Mouse (Mus musculus): ENCODE results near the gene Tet2. TPM values are rescaled to one million over a fixed set of nuclear protein-coding genes. Genes with fewer than 3 reads are reported as not detected.

Gene Tet2
- polyA plus RNA-seq, 1 experiment from 2014 or later, result 4.3 TPM

GRCm38 (mm10) chr3:133468883-133469282 lies 76.1 kb downstream of the Tet2 start:
- Histone ChIP-seq H3K27me3 (ENCODE audit: insufficient read depth, low read length) (no peaks in the 10 kb centered on the region), H3K4me3 (ENCODE audit: low read depth, low read length) (no peak overlapping the region), H3K27ac (ENCODE audit: low read depth) (no peak overlapping the region), H3K4me2 (ENCODE audit: low read depth, low read length) (no peak overlapping the region), H3K9ac (replicated peaks) (no peak overlapping the region), H3K9me3 (ENCODE audit: low read length) (no peaks in the 10 kb centered on the region), H3K36me3 (replicated peaks; ENCODE audit: insufficient read depth, low read length) (peaks cover 60% of the 10 kb centered on the region), H3K4me1 (ENCODE audit: insufficient read depth) (no peaks in the 10 kb centered on the region)
- TF ChIP-seq CTCF (IDR thresholded peaks at IDR 0.05; ENCODE audit: low read depth), result no peak
- TF ChIP-seq EP300 (IDR thresholded peaks at IDR 0.05; ENCODE audit: low read depth), result no peak
- no peak for DNase-seq
- no peak for ATAC-seq
- 86% methylated on average over 7 of the region's 7 CpGs for WGBS (ENCODE audit: insufficient replicate concordance)

- H3K4me3 ChIP-seq (ENCODE audit: low read depth, low read length), result no peak overlapping the region
- TF ChIP-seq EP300 (IDR thresholded peaks at IDR 0.05; ENCODE audit: low read depth) (no peak), CTCF (IDR thresholded peaks at IDR 0.05; ENCODE audit: low read depth) (no peak)
- no peak for DNase-seq
- no peaks in the 10 kb centered on the region for H3K4me1 ChIP-seq (ENCODE audit: insufficient read depth)
- peaks cover 29% of the 10 kb centered on the region for H3K36me3 ChIP-seq (replicated peaks; ENCODE audit: insufficient read depth, low read length)
- H3K27me3 ChIP-seq (ENCODE audit: insufficient read depth, low read length), result no peaks in the 10 kb centered on the region
- 63% methylated on average over 3 of the region's 3 CpGs for WGBS (ENCODE audit: insufficient replicate concordance)
- no peak overlapping the region for H3K27ac ChIP-seq (ENCODE audit: low read depth)
- ATAC-seq, result no peak
- H3K9me3 ChIP-seq (ENCODE audit: low read length), result no peaks in the 10 kb centered on the region
- no peak overlapping the region for H3K4me2 ChIP-seq (ENCODE audit: low read depth, low read length)
- no peak overlapping the region for H3K9ac ChIP-seq (replicated peaks)
Observed at GRCm38 (mm10) chr3:133463233-133463632, 81.7 kb downstream of the Tet2 start.

GRCm38 (mm10) chr3:133462485-133462884 lies 82.5 kb downstream of the Tet2 start:
- Histone ChIP-seq H3K9me3 (ENCODE audit: low read length) (no peaks in the 10 kb centered on the region), H3K9ac (replicated peaks) (no peak overlapping the region), H3K27ac (ENCODE audit: low read depth) (no peak overlapping the region), H3K4me3 (ENCODE audit: low read depth, low read length) (no peak overlapping the region), H3K27me3 (ENCODE audit: insufficient read depth, low read length) (no peaks in the 10 kb centered on the region), H3K36me3 (replicated peaks; ENCODE audit: insufficient read depth, low read length) (peaks cover 22% of the 10 kb centered on the region), H3K4me2 (ENCODE audit: low read depth, low read length) (no peak overlapping the region), H3K4me1 (ENCODE audit: insufficient read depth) (no peaks in the 10 kb centered on the region)
- TF ChIP-seq EP300 (IDR thresholded peaks at IDR 0.05; ENCODE audit: low read depth), result no peak
- TF ChIP-seq CTCF (IDR thresholded peaks at IDR 0.05; ENCODE audit: low read depth), result no peak
- WGBS (ENCODE audit: insufficient replicate concordance), result 85% methylated on average over 6 of the region's 6 CpGs
- DNase-seq (no peak), ATAC-seq (no peak)

- no peaks in the 10 kb centered on the region for H3K9me3 ChIP-seq (ENCODE audit: low read length)
- H3K9ac ChIP-seq (replicated peaks), result no peak overlapping the region
- ATAC-seq (no peak), DNase-seq (no peak)
- H3K4me2 ChIP-seq (ENCODE audit: low read depth, low read length), result no peak overlapping the region
- H3K27ac ChIP-seq (ENCODE audit: low read depth), result no peak overlapping the region
- no peak for TF ChIP-seq CTCF (IDR thresholded peaks at IDR 0.05; ENCODE audit: low read depth)
- no peak for TF ChIP-seq EP300 (IDR thresholded peaks at IDR 0.05; ENCODE audit: low read depth)
- H3K36me3 ChIP-seq (replicated peaks; ENCODE audit: insufficient read depth, low read length), result peaks cover 18% of the 10 kb centered on the region
- no peaks in the 10 kb centered on the region for H3K4me1 ChIP-seq (ENCODE audit: insufficient read depth)
- no peaks in the 10 kb centered on the region for H3K27me3 ChIP-seq (ENCODE audit: insufficient read depth, low read length)
- no peak overlapping the region for H3K4me3 ChIP-seq (ENCODE audit: low read depth, low read length)
- WGBS (ENCODE audit: insufficient replicate concordance), result 67% methylated on average over 3 of the region's 3 CpGs
Observed at GRCm38 (mm10) chr3:133462059-133462458, 82.9 kb downstream of the Tet2 start.

GRCm38 (mm10) chr3:133459174-133459573 lies 85.8 kb downstream of the Tet2 start:
- Histone ChIP-seq H3K27me3 (ENCODE audit: insufficient read depth, low read length) (no peaks in the 10 kb centered on the region), H3K4me2 (ENCODE audit: low read depth, low read length) (no peak overlapping the region), H3K36me3 (replicated peaks; ENCODE audit: insufficient read depth, low read length) (0 out of 2 replicates have a peak, but pooled peaks cover 3% of the 10 kb centered on the region), H3K9me3 (ENCODE audit: low read length) (no peaks in the 10 kb centered on the region), H3K9ac (replicated peaks) (no peak overlapping the region), H3K4me1 (ENCODE audit: insufficient read depth) (no peaks in the 10 kb centered on the region), H3K27ac (ENCODE audit: low read depth) (no peak overlapping the region), H3K4me3 (ENCODE audit: low read depth, low read length) (no peak overlapping the region)
- 77% methylated on average over 1 of the region's 1 CpGs for WGBS (ENCODE audit: insufficient replicate concordance)
- ATAC-seq (no peak), DNase-seq (no peak)
- TF ChIP-seq EP300 (IDR thresholded peaks at IDR 0.05; ENCODE audit: low read depth) (no peak), CTCF (IDR thresholded peaks at IDR 0.05; ENCODE audit: low read depth) (no peak)

GRCm38 (mm10) chr3:133453896-133454295 lies 91.0 kb downstream of the Tet2 start:
- WGBS (ENCODE audit: insufficient replicate concordance), result 75% methylated on average over 8 of the region's 8 CpGs
- no peaks in the 10 kb centered on the region for H3K36me3 ChIP-seq (replicated peaks; ENCODE audit: insufficient read depth, low read length)

GRCm38 (mm10) chr3:133436919-133437320 lies 108.0 kb downstream of the Tet2 start:
- no peak for DNase-seq
- H3K4me3 ChIP-seq (ENCODE audit: low read depth, low read length), result no peak overlapping the region
- no peaks in the 10 kb centered on the region for H3K27me3 ChIP-seq (ENCODE audit: insufficient read depth, low read length)
- TF ChIP-seq CTCF (IDR thresholded peaks at IDR 0.05; ENCODE audit: low read depth), result no peak
- TF ChIP-seq EP300 (IDR thresholded peaks at IDR 0.05; ENCODE audit: low read depth), result no peak
- H3K9me3 ChIP-seq (ENCODE audit: low read length), result no peaks in the 10 kb centered on the region
- no peaks in the 10 kb centered on the region for H3K4me1 ChIP-seq (ENCODE audit: insufficient read depth)
- H3K27ac ChIP-seq (ENCODE audit: low read depth), result no peak overlapping the region
- no peak overlapping the region for H3K9ac ChIP-seq (replicated peaks)
- H3K4me2 ChIP-seq (ENCODE audit: low read depth, low read length), result no peak overlapping the region
- WGBS (ENCODE audit: insufficient replicate concordance), result 82% methylated on average over 6 of the region's 6 CpGs
- no peak for ATAC-seq
- H3K36me3 ChIP-seq (replicated peaks; ENCODE audit: insufficient read depth, low read length), result no peaks in the 10 kb centered on the region

More at GRCm38 (mm10) chr3:133453896-133454295, 91.0 kb downstream of the Tet2 start:
- no peak for ATAC-seq
- Histone ChIP-seq H3K4me1 (ENCODE audit: insufficient read depth) (no peaks in the 10 kb centered on the region), H3K4me3 (ENCODE audit: low read depth, low read length) (no peak overlapping the region), H3K27me3 (ENCODE audit: insufficient read depth, low read length) (no peaks in the 10 kb centered on the region), H3K4me2 (ENCODE audit: low read depth, low read length) (no peak overlapping the region), H3K27ac (ENCODE audit: low read depth) (no peak overlapping the region), H3K9ac (replicated peaks) (no peak overlapping the region), H3K9me3 (ENCODE audit: low read length) (no peaks in the 10 kb centered on the region)
- no peak for DNase-seq
- no peak for TF ChIP-seq EP300 (IDR thresholded peaks at IDR 0.05; ENCODE audit: low read depth)
- TF ChIP-seq CTCF (IDR thresholded peaks at IDR 0.05; ENCODE audit: low read depth), result no peak

Measured in liver, postnatal 0 days (tissue).